Mouse (Mus musculus): ENCODE measurements around the gene Abcd1. TPM values are rescaled to one million over a fixed set of nuclear protein-coding genes. Genes with fewer than 3 reads are reported as not detected.

The Abcd1 gene
- polyA plus RNA-seq, 1 experiment: 45.8 TPM

GRCm38 (mm10) chrX:73786364-73787224, 70.2 kb downstream of the Abcd1 start, which contains the start of the genes Idh3g and Ssr4:
TSS of gene Idh3g (minus strand) at chrX:73786897.
TSS of gene Ssr4 (plus strand) at chrX:73787028.
- peaks cover 9% of the 10 kb centered on the region; the same call in 1 of the 2 replicates for H3K4me1 ChIP-seq (ENCODE audit: control insufficient read depth, insufficient read depth, insufficient read length)
- H3K27ac ChIP-seq (ENCODE audit: insufficient read depth, low read length): peak within 1 kb of the TSS; percentile 98
- H3K4me3 ChIP-seq (ENCODE audit: extremely low read depth, insufficient read depth, insufficient read length): peak within 1 kb of the TSS; percentile 98
- WGBS: 30% methylated on average over 52 of the region's 52 CpGs
- TF ChIP-seq CTCF (IDR thresholded peaks at IDR 0.05; ENCODE audit: extremely low read depth, insufficient read depth, insufficient read length, insufficient replicate concordance) (no peak), POLR2A (IDR thresholded peaks at IDR 0.05; ENCODE audit: low read depth, low read length) (peak; percentile 37)
- H3K27me3 ChIP-seq (ENCODE audit: control insufficient read depth, insufficient read depth, low read length): no peaks in the 10 kb centered on the region
- peaks cover 8% of the 10 kb centered on the region for H3K36me3 ChIP-seq (ENCODE audit: control insufficient read depth, insufficient read depth, low read length)
- DNase-seq (ENCODE audit: low read depth in 1 of 2, low spot score in 2 of 2): peak; percentile 89 to 93

GRCm38 (mm10) chrX:73787225-73787558, 70.8 kb downstream of the Abcd1 start:
- H3K4me1 ChIP-seq (ENCODE audit: control insufficient read depth, insufficient read depth, insufficient read length): peaks cover 9% of the 10 kb centered on the region; the same call in 1 of the 2 replicates
- TF ChIP-seq POLR2A (IDR thresholded peaks at IDR 0.05; ENCODE audit: low read depth, low read length) (no peak), CTCF (IDR thresholded peaks at IDR 0.05; ENCODE audit: extremely low read depth, insufficient read depth, insufficient read length, insufficient replicate concordance) (no peak)
- no peak for DNase-seq (ENCODE audit: low read depth in 1 of 2, low spot score in 2 of 2)
- H3K27ac ChIP-seq (ENCODE audit: insufficient read depth, low read length): peak overlapping the region; percentile 92
- WGBS: 40% methylated on average over 22 of the region's 22 CpGs
- H3K27me3 ChIP-seq (ENCODE audit: control insufficient read depth, insufficient read depth, low read length): no peaks in the 10 kb centered on the region
- H3K4me3 ChIP-seq (ENCODE audit: extremely low read depth, insufficient read depth, insufficient read length): peak overlapping the region; percentile 86
- H3K36me3 ChIP-seq (ENCODE audit: control insufficient read depth, insufficient read depth, low read length): peaks cover 8% of the 10 kb centered on the region

Other genes starting within 250 kb of the Abcd1 start
- gene Bgn, start 233.0 kb upstream of the Abcd1 start, polyA plus RNA-seq (2012; rRNA removed): 280 and 317 TPM in 2 replicates
- not detected in 2 replicates for gene Atp2b3, start 213.5 kb upstream of the Abcd1 start, polyA plus RNA-seq (2012; rRNA removed)
- gene Dusp9, start 77.2 kb upstream of the Abcd1 start, polyA plus RNA-seq (2012; rRNA removed): 0.87 and 1.4 TPM in 2 replicates
- 2.8 and 3.2 TPM in 2 replicates for gene Pnck, start 56.5 kb upstream of the Abcd1 start, polyA plus RNA-seq (2012; rRNA removed)
- gene Slc6a8, start 43.4 kb upstream of the Abcd1 start, polyA plus RNA-seq (2012; rRNA removed): 4.5 and 5.5 TPM in 2 replicates
- 18.7 and 23.9 TPM in 2 replicates for gene Bcap31, start 422 bp upstream of the Abcd1 start, polyA plus RNA-seq (2012; rRNA removed)
- 0.62 and 1.2 TPM in 2 replicates for gene Plxnb3, start 40.5 kb downstream of the Abcd1 start, polyA plus RNA-seq (2012; rRNA removed)
- gene Srpk3, start 57.8 kb downstream of the Abcd1 start, polyA plus RNA-seq (2012; rRNA removed): 109 and 119 TPM in 2 replicates
- gene Idh3g, start 70.3 kb downstream of the Abcd1 start, polyA plus RNA-seq (2012; rRNA removed): 170 TPM in 2 replicates
- 138 and 141 TPM in 2 replicates for gene Ssr4, start 70.4 kb downstream of the Abcd1 start, polyA plus RNA-seq (2012; rRNA removed)
- gene Pdzd4, start 108.4 kb downstream of the Abcd1 start, polyA plus RNA-seq (2012; rRNA removed): 2.4 TPM in 2 replicates
- 0.05 and 0.07 TPM in 2 replicates for gene Avpr2, start 175.5 kb downstream of the Abcd1 start, polyA plus RNA-seq (2012; rRNA removed)
- gene L1cam, start 179.5 kb downstream of the Abcd1 start, polyA plus RNA-seq (2012; rRNA removed): 4.4 and 5.5 TPM in 2 replicates
- 289 and 344 TPM in 2 replicates for gene Arhgap4, start 205.3 kb downstream of the Abcd1 start, polyA plus RNA-seq (2012; rRNA removed)
- 36.8 and 42.8 TPM in 2 replicates for gene Naa10, start 205.3 kb downstream of the Abcd1 start, polyA plus RNA-seq (2012; rRNA removed)
- 13.3 and 17.9 TPM in 2 replicates for gene Renbp, start 214.3 kb downstream of the Abcd1 start, polyA plus RNA-seq (2012; rRNA removed)
- 71.1 and 88.1 TPM in 2 replicates for gene Hcfc1, start 249.8 kb downstream of the Abcd1 start, polyA plus RNA-seq (2012; rRNA removed)

Measured in spleen, adult 2 months (tissue).